Mouse (Mus musculus): Measurements from ENCODE around the gene Rnf17. TPM values are rescaled to one million over a fixed set of nuclear protein-coding genes. Genes with fewer than 3 reads are reported as not detected.

Gene Rnf17
- polyA plus RNA-seq (2012; fragmentation: generic; extraction: Trizol), result not detected

DNA sequence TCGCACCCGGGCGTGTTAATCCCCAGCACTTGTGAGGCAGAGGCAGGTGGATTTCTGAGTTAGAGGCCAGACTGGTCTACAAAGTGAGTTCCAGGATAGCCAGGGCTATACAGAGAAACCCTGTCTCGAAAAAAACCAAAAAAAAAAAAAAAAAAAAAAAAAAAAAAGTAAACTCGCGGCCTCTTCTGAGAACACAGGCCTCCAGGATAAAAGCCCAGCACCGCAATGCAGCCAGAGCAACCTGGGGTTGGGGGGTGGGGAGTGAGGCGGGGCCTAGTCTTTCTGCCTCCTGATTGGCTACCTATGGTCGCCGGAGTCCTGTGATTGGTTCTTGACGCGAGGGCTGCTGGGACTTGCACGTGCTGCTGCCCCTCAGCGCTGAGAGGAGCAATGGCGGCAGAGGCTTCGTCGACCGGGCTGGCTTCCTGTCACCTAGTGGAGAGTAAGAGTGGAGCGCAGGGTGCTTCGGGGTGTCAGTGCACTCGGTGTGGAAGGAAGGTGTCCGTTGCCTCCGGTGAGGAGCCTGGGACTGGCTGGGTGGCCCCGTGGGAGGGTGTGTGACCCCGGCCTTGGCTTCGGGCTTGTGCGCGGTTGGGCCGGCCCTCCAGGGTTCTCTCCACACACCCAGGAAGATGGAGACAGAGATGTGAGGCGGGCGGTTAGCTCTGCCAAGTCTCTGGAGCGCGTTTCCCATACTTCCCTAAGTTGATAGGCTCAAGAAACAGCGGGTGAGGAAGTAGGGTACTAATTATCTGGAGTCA, at the start of gene Rnf17:
Gene Rnf17 (plus strand): TSS at position 271 of the 761 bp plus-strand sequence.
- H3K4me2 ChIP-seq (ENCODE audit: low read depth), result no peak within 1 kb of the TSS
- H3K36me3 ChIP-seq (ENCODE audit: control insufficient read depth, insufficient read depth), result no peaks in the 10 kb centered on the region
- no peak within 1 kb of the TSS for H3ac ChIP-seq (ENCODE audit: control insufficient read depth, insufficient read length)
- TF ChIP-seq MAX (IDR thresholded peaks at IDR 0.05; ENCODE audit: low read depth) (no peak), USF1 (IDR thresholded peaks at IDR 0.05; ENCODE audit: low read depth) (no peak), REST (IDR thresholded peaks at IDR 0.05; ENCODE audit: insufficient read depth, insufficient read length) (no peak), POLR2A (IDR thresholded peaks at IDR 0.05; ENCODE audit: insufficient read length, low read depth) (no peak), MYOD1 (IDR thresholded peaks at IDR 0.05; ENCODE audit: control insufficient read depth in 1 of 3, insufficient read length in 2 of 3, low read depth in 2 of 3) (no peak), POLR2AphosphoS2 (IDR thresholded peaks at IDR 0.05; ENCODE audit: insufficient read length, low read depth) (no peak), TCF3 (IDR thresholded peaks at IDR 0.05; ENCODE audit: insufficient read length, low read depth) (no peak), CEBPB (IDR thresholded peaks at IDR 0.05; ENCODE audit: insufficient read depth, poor library complexity, severe bottlenecking) (no peak), MYOG (IDR thresholded peaks at IDR 0.05; ENCODE audit: control insufficient read depth in 1 of 3, insufficient read depth in 1 of 3, insufficient read length in 2 of 3, low read depth in 2 of 3) (no peak), SRF (IDR thresholded peaks at IDR 0.05; ENCODE audit: control insufficient read depth, insufficient read length, low read depth) (no peak), E2F4 (IDR thresholded peaks at IDR 0.05; ENCODE audit: insufficient read depth) (no peak), TCF12 (IDR thresholded peaks at IDR 0.05; ENCODE audit: insufficient read depth, poor library complexity, severe bottlenecking) (no peak)
- H3K79me2 ChIP-seq (ENCODE audit: control insufficient read depth, insufficient read depth), result no peaks in the 10 kb centered on the region
- no peaks in the 10 kb centered on the region for H3K27me3 ChIP-seq (ENCODE audit: control insufficient read depth, insufficient read depth, insufficient read length)
- H3K4me3 ChIP-seq, result no peak within 1 kb of the TSS

DNA sequence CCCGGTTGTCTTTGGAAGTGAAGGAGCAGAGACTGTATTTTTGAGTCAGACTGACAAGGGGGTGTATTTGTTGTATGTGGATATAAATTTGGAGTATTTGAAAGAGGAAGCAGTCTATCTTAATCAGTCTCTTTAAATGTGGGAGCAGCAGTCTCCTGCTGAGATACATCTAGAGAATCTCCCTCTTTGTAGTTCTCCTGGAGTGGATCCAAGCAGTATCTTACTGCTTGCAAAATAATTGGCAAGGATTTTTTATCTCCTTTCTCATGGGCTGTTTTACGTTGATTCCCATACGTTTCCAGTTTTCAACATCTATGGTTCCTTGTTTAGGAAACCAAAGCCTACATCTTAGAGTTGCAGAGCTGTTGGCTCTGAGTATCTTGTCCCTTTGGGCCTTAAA, 47.6 kb upstream of the Rnf17 start:
- Histone ChIP-seq H3ac (ENCODE audit: control insufficient read depth, insufficient read length) (no peak overlapping the region), H3K79me2 (ENCODE audit: control insufficient read depth, insufficient read depth) (no peaks in the 10 kb centered on the region), H3K4me3 (no peak overlapping the region), H3K4me2 (ENCODE audit: low read depth) (no peak overlapping the region), H3K36me3 (ENCODE audit: control insufficient read depth, insufficient read depth) (no peaks in the 10 kb centered on the region), H3K27me3 (ENCODE audit: control insufficient read depth, insufficient read depth, insufficient read length) (peaks cover 18% of the 10 kb centered on the region)
- TF ChIP-seq MYOD1 (IDR thresholded peaks at IDR 0.05; ENCODE audit: control insufficient read depth in 1 of 3, insufficient read length in 2 of 3, low read depth in 2 of 3), result no peak
- TF ChIP-seq USF1 (IDR thresholded peaks at IDR 0.05; ENCODE audit: low read depth), result no peak
- TF ChIP-seq TCF3 (IDR thresholded peaks at IDR 0.05; ENCODE audit: insufficient read length, low read depth), result no peak
- no peak for TF ChIP-seq TCF12 (IDR thresholded peaks at IDR 0.05; ENCODE audit: insufficient read depth, poor library complexity, severe bottlenecking)

GRCm38 (mm10) chr14:56355396-56355795, 47.0 kb upstream of the Rnf17 start:
- Histone ChIP-seq H3K4me3 (no peak overlapping the region), H3K79me2 (ENCODE audit: control insufficient read depth, insufficient read depth) (no peaks in the 10 kb centered on the region), H3K36me3 (ENCODE audit: control insufficient read depth, insufficient read depth) (no peaks in the 10 kb centered on the region), H3ac (ENCODE audit: control insufficient read depth, insufficient read length) (no peak overlapping the region), H3K27me3 (ENCODE audit: control insufficient read depth, insufficient read depth, insufficient read length) (peaks cover 18% of the 10 kb centered on the region), H3K4me2 (ENCODE audit: low read depth) (no peak overlapping the region)
- TF ChIP-seq CEBPB (IDR thresholded peaks at IDR 0.05; ENCODE audit: insufficient read depth, poor library complexity, severe bottlenecking) (no peak), MYOD1 (IDR thresholded peaks at IDR 0.05; ENCODE audit: control insufficient read depth in 1 of 3, insufficient read length in 2 of 3, low read depth in 2 of 3) (no peak), SRF (IDR thresholded peaks at IDR 0.05; ENCODE audit: control insufficient read depth, insufficient read length, low read depth) (no peak), POLR2A (IDR thresholded peaks at IDR 0.05; ENCODE audit: insufficient read length, low read depth) (no peak), TCF12 (IDR thresholded peaks at IDR 0.05; ENCODE audit: insufficient read depth, poor library complexity, severe bottlenecking) (no peak), TCF3 (IDR thresholded peaks at IDR 0.05; ENCODE audit: insufficient read length, low read depth) (no peak), POLR2AphosphoS2 (IDR thresholded peaks at IDR 0.05; ENCODE audit: insufficient read length, low read depth) (no peak), MAX (IDR thresholded peaks at IDR 0.05; ENCODE audit: low read depth) (no peak), E2F4 (IDR thresholded peaks at IDR 0.05; ENCODE audit: insufficient read depth) (no peak), USF1 (IDR thresholded peaks at IDR 0.05; ENCODE audit: low read depth) (no peak), MYOG (IDR thresholded peaks at IDR 0.05; ENCODE audit: control insufficient read depth in 1 of 3, insufficient read depth in 1 of 3, insufficient read length in 2 of 3, low read depth in 2 of 3) (no peak), REST (IDR thresholded peaks at IDR 0.05; ENCODE audit: insufficient read depth, insufficient read length) (no peak)

DNA sequence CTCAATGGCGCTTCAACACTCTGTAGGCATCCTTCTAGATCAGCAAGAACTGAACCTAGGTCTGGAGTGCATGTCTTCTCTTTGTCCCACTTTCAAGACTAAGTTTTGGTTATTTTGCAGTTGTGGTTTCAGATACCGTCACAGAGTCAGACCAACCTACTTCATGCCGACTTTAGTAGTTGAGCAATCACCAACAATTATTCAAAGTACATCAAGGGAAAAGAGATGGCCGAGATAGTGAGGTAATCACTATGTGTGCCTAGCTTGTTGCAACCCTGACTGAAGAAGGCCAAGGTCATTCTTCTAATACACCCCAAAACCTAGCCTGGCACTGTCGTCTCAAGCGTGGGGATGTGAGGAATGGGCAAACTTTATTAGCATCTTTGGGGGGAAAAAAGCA, 46.2 kb upstream of the Rnf17 start:
- TF ChIP-seq POLR2A (IDR thresholded peaks at IDR 0.05; ENCODE audit: insufficient read length, low read depth), result no peak
- no peak for TF ChIP-seq MAX (IDR thresholded peaks at IDR 0.05; ENCODE audit: low read depth)
- TF ChIP-seq E2F4 (IDR thresholded peaks at IDR 0.05; ENCODE audit: insufficient read depth), result no peak
- no peak for TF ChIP-seq POLR2AphosphoS2 (IDR thresholded peaks at IDR 0.05; ENCODE audit: insufficient read length, low read depth)
- no peak for TF ChIP-seq TCF3 (IDR thresholded peaks at IDR 0.05; ENCODE audit: insufficient read length, low read depth)
- Histone ChIP-seq H3ac (ENCODE audit: control insufficient read depth, insufficient read length) (no peak overlapping the region), H3K4me3 (no peak overlapping the region), H3K79me2 (ENCODE audit: control insufficient read depth, insufficient read depth) (no peaks in the 10 kb centered on the region), H3K36me3 (ENCODE audit: control insufficient read depth, insufficient read depth) (no peaks in the 10 kb centered on the region), H3K27me3 (ENCODE audit: control insufficient read depth, insufficient read depth, insufficient read length) (peaks cover 18% of the 10 kb centered on the region), H3K4me2 (ENCODE audit: low read depth) (no peak overlapping the region)

GRCm38 (mm10) chr14:56358422-56358821, 44.0 kb upstream of the Rnf17 start:
- Histone ChIP-seq H3K4me2 (ENCODE audit: low read depth) (no peak overlapping the region), H3ac (ENCODE audit: control insufficient read depth, insufficient read length) (no peak overlapping the region), H3K27me3 (ENCODE audit: control insufficient read depth, insufficient read depth, insufficient read length) (peaks cover 20% of the 10 kb centered on the region), H3K36me3 (ENCODE audit: control insufficient read depth, insufficient read depth) (no peaks in the 10 kb centered on the region), H3K4me3 (no peak overlapping the region), H3K79me2 (ENCODE audit: control insufficient read depth, insufficient read depth) (no peaks in the 10 kb centered on the region)
- no peak for TF ChIP-seq MYOD1 (IDR thresholded peaks at IDR 0.05; ENCODE audit: control insufficient read depth in 1 of 3, insufficient read length in 2 of 3, low read depth in 2 of 3)
- TF ChIP-seq POLR2AphosphoS2 (IDR thresholded peaks at IDR 0.05; ENCODE audit: insufficient read length, low read depth), result no peak
- no peak for TF ChIP-seq USF1 (IDR thresholded peaks at IDR 0.05; ENCODE audit: low read depth)
- TF ChIP-seq CEBPB (IDR thresholded peaks at IDR 0.05; ENCODE audit: insufficient read depth, poor library complexity, severe bottlenecking), result no peak
- TF ChIP-seq MYOG (IDR thresholded peaks at IDR 0.05; ENCODE audit: control insufficient read depth in 1 of 3, insufficient read depth in 1 of 3, insufficient read length in 2 of 3, low read depth in 2 of 3), result no peak
- no peak for TF ChIP-seq MAX (IDR thresholded peaks at IDR 0.05; ENCODE audit: low read depth)
- no peak for TF ChIP-seq POLR2A (IDR thresholded peaks at IDR 0.05; ENCODE audit: insufficient read length, low read depth)
- no peak for TF ChIP-seq TCF12 (IDR thresholded peaks at IDR 0.05; ENCODE audit: insufficient read depth, poor library complexity, severe bottlenecking)
- TF ChIP-seq TCF3 (IDR thresholded peaks at IDR 0.05; ENCODE audit: insufficient read length, low read depth), result no peak
- TF ChIP-seq REST (IDR thresholded peaks at IDR 0.05; ENCODE audit: insufficient read depth, insufficient read length), result no peak
- TF ChIP-seq SRF (IDR thresholded peaks at IDR 0.05; ENCODE audit: control insufficient read depth, insufficient read length, low read depth), result no peak
- no peak for TF ChIP-seq E2F4 (IDR thresholded peaks at IDR 0.05; ENCODE audit: insufficient read depth)
